Mouse (Mus musculus): ENCODE data around the gene Bri3bp. TPM values are rescaled to one million over a fixed set of nuclear protein-coding genes. Genes with fewer than 3 reads are reported as not detected.

The Bri3bp gene
- polyA plus RNA-seq, 1 experiment from 2014 or later: 37.8 TPM

DNA sequence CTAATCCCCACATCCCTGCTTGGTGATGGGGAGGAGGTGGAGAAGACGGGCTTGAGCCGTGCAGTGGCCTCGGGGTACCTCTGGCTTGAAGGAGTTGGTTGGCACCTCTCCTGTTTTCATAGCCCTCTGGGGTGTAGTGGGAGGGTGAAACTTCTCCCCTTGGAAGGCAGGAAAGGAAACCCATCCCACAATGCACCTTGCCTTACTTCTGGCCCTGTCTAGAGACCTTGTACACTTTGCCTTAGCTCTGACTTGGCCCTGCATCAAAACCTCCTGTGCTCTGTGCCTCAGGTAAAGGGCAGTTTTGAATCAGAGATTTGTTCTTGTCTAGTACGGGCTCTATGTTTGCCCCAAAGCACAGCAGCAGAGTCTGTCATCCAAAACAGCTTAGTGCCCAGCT, 29.3 kb downstream of the Bri3bp start:
- Histone ChIP-seq H3K4me1 (ENCODE audit: control insufficient read depth, insufficient read depth, low read length) (no peaks in the 10 kb centered on the region), H3K9ac (replicated peaks; ENCODE audit: low read length) (no peak overlapping the region), H3K4me3 (replicated peaks; ENCODE audit: low read depth, low read length) (no peak overlapping the region), H3K27me3 (ENCODE audit: control insufficient read depth, insufficient read depth, low read length) (no peaks in the 10 kb centered on the region), H3K27ac (replicated peaks; ENCODE audit: low read depth, low read length) (no peak overlapping the region), H3K36me3 (ENCODE audit: control insufficient read depth, insufficient read depth, low read length) (no peaks in the 10 kb centered on the region), H3K9me3 (ENCODE audit: control insufficient read depth, low read length) (no peaks in the 10 kb centered on the region), H3K4me2 (ENCODE audit: low read length) (no peak overlapping the region)
- 84% methylated on average over 4 of the region's 4 CpGs for WGBS
- DNase-seq (no peak), ATAC-seq (ENCODE audit: low FRiP score, low TSS enrichment) (no peak)

DNA sequence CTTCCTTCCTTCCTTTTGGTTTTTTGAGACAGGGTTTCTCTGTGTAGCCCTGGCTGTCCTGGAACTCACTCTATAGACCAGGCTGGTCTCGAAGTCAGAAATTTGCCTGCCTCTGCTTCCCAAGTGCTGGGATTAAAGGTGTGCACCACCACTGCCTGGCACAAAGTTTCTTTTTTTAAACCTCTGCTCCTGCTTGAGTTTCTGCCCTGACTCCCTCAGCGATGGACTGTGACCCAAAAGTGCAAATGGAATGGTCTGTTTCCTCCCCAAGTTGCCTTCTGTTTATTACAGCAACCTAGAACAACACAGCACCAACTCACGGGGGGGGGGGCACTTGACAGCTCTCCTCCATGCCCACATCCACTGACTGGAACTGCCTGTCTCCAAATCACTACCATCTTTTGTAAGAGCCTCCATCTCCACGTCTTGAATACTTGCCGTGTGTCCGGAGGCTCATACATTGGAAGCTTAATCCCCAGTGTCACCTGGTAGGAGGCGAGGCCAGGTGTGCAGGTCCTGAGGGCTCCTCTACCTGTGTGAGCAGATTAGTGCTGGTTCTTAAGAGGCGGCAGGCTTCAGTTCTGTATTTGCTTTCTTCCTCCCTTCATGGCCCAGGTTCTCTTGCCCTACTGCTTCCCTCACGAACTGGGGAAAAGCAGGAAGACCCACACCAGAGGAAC, 31.6 kb downstream of the Bri3bp start:
- DNase-seq (no peak), ATAC-seq (ENCODE audit: low FRiP score, low TSS enrichment) (no peak)
- no peaks in the 10 kb centered on the region for H3K27me3 ChIP-seq (ENCODE audit: control insufficient read depth, insufficient read depth, low read length)
- H3K9me3 ChIP-seq (ENCODE audit: control insufficient read depth, low read length): no peaks in the 10 kb centered on the region
- no peak overlapping the region for H3K9ac ChIP-seq (replicated peaks; ENCODE audit: low read length)
- H3K4me2 ChIP-seq (ENCODE audit: low read length): no peak overlapping the region
- WGBS: 78% methylated on average over 9 of the region's 9 CpGs
- no peak overlapping the region for H3K4me3 ChIP-seq (replicated peaks; ENCODE audit: low read depth, low read length)
- no peak overlapping the region for H3K27ac ChIP-seq (replicated peaks; ENCODE audit: low read depth, low read length)
- H3K4me1 ChIP-seq (ENCODE audit: control insufficient read depth, insufficient read depth, low read length): peaks cover 19% of the 10 kb centered on the region
- H3K36me3 ChIP-seq (ENCODE audit: control insufficient read depth, insufficient read depth, low read length): no peaks in the 10 kb centered on the region

DNA sequence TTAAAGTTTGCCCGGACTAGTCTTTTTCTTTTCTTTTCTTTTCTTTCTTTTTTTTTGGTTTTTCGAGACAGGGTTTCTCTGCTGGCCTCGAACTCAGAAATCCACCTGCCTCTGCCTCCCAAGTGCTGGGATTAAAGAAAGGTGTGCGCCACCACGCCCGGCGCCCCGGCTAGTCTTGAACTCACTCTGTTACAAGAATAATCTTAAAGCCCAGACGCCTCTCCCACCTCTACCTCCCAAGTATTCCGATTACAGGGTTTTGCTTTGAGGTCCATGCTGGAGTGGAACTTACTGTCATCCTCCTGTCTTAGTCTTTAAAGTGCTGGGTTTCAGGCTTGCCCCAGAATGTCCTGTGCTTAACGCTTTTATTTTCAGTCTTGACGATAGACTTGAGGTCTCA, 33.7 kb downstream of the Bri3bp start:
- DNase-seq: no peak
- peaks cover 24% of the 10 kb centered on the region for H3K4me1 ChIP-seq (ENCODE audit: control insufficient read depth, insufficient read depth, low read length)
- 0 out of 2 replicates have a peak overlapping the region, but pooled peaks have one; percentile 82 for H3K27ac ChIP-seq (replicated peaks; ENCODE audit: low read depth, low read length)
- no peaks in the 10 kb centered on the region for H3K9me3 ChIP-seq (ENCODE audit: control insufficient read depth, low read length)
- H3K4me2 ChIP-seq (ENCODE audit: low read length): peak overlapping the region; percentile 91
- no peak for ATAC-seq (ENCODE audit: low FRiP score, low TSS enrichment)
- H3K36me3 ChIP-seq (ENCODE audit: control insufficient read depth, insufficient read depth, low read length): no peaks in the 10 kb centered on the region
- H3K9ac ChIP-seq (replicated peaks; ENCODE audit: low read length): peak overlapping the region; percentile 75; the same call in 1 of the 2 replicates
- peak overlapping the region; percentile 78 for H3K4me3 ChIP-seq (replicated peaks; ENCODE audit: low read depth, low read length)
- 65% methylated on average over 12 of the region's 12 CpGs for WGBS
- H3K27me3 ChIP-seq (ENCODE audit: control insufficient read depth, insufficient read depth, low read length): no peaks in the 10 kb centered on the region

DNA sequence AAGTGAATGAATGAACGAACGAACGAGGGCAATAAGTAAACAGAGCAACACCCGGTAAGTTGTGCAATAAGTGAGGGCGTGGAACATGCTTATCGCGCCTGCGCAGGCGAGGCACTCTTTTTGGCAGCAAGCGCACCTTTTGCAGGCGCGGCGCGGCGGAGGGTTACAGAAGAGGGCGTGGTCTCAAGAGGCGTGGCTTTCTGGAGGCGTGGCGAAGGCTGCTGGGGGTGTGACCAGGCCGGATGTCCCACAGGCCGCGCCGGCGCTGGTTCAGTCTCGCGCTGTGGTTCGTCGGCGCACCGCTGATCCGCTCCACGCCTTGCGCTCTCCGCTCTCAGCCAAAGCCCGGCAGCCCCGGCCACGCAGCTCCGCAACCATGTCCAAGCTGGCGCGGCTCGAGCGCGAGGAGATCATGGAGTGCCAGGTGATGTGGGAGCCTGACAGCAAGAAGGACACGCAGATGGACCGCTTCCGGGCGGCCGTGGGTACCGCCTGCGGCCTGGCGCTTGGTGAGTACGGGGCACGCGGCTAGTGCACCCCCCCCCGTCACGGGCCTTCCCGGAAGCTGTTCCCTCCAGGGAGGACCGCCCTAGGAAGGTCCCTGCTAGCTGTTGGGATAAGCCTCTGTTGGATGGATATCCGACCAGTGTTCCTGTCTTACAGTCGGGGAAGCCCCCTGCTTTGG, 34.4 kb downstream of the Bri3bp start, which contains the start of gene Aacs:
Aacs (plus strand) TSS at position 214 of the 685 bp plus-strand sequence.
- no peaks in the 10 kb centered on the region for H3K27me3 ChIP-seq (ENCODE audit: control insufficient read depth, insufficient read depth, low read length)
- under 1% methylated on average over 59 of the region's 60 CpGs for WGBS

DNA sequence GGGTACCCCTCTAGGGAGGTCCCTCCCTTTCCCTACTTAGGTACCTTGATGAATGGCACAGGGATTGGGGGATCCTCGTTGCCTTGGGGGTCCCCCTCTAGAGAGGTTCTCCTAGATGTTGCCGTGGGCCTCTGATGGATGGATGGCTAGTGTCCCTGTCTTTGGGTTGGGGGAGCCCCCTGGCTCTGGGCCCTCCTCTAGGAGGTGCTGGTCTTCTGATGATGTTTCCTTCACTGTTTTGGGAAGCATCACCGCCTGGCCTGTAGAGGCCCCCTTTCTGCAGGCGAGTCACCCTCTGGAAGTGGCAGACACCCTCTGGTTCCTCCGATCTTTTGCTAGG, 34.9 kb downstream of the Bri3bp start:
- WGBS: 10% methylated on average over 5 of the region's 5 CpGs
- H3K9me3 ChIP-seq (ENCODE audit: control insufficient read depth, low read length): no peaks in the 10 kb centered on the region
- DNase-seq (peak; percentile 26), ATAC-seq (ENCODE audit: low FRiP score, low TSS enrichment) (no peak; the same call in 1 of the 2 replicates)
- H3K4me2 ChIP-seq (ENCODE audit: low read length): peak overlapping the region; percentile 91
- no peaks in the 10 kb centered on the region for H3K27me3 ChIP-seq (ENCODE audit: control insufficient read depth, insufficient read depth, low read length)
- H3K9ac ChIP-seq (replicated peaks; ENCODE audit: low read length): peak overlapping the region; percentile 75
- peaks cover 24% of the 10 kb centered on the region for H3K4me1 ChIP-seq (ENCODE audit: control insufficient read depth, insufficient read depth, low read length)
- H3K4me3 ChIP-seq (replicated peaks; ENCODE audit: low read depth, low read length): peak overlapping the region; percentile 78
- no peaks in the 10 kb centered on the region for H3K36me3 ChIP-seq (ENCODE audit: control insufficient read depth, insufficient read depth, low read length)
- peak overlapping the region; percentile 82 for H3K27ac ChIP-seq (replicated peaks; ENCODE audit: low read depth, low read length)

More for the DNA sequence above, 34.4 kb downstream of the Bri3bp start, which contains the start of gene Aacs:
- ATAC-seq (ENCODE audit: low FRiP score, low TSS enrichment) (peak; percentile 91), DNase-seq (peak; percentile 97)
- H3K9me3 ChIP-seq (ENCODE audit: control insufficient read depth, low read length): no peaks in the 10 kb centered on the region
- H3K27ac ChIP-seq (replicated peaks; ENCODE audit: low read depth, low read length): peak within 1 kb of the TSS; percentile 82
- H3K9ac ChIP-seq (replicated peaks; ENCODE audit: low read length): peak within 1 kb of the TSS; percentile 75
- peak within 1 kb of the TSS; percentile 91 for H3K4me2 ChIP-seq (ENCODE audit: low read length)
- H3K4me3 ChIP-seq (replicated peaks; ENCODE audit: low read depth, low read length): peak within 1 kb of the TSS; percentile 78
- H3K4me1 ChIP-seq (ENCODE audit: control insufficient read depth, insufficient read depth, low read length): peaks cover 24% of the 10 kb centered on the region
- no peaks in the 10 kb centered on the region for H3K36me3 ChIP-seq (ENCODE audit: control insufficient read depth, insufficient read depth, low read length)

DNA sequence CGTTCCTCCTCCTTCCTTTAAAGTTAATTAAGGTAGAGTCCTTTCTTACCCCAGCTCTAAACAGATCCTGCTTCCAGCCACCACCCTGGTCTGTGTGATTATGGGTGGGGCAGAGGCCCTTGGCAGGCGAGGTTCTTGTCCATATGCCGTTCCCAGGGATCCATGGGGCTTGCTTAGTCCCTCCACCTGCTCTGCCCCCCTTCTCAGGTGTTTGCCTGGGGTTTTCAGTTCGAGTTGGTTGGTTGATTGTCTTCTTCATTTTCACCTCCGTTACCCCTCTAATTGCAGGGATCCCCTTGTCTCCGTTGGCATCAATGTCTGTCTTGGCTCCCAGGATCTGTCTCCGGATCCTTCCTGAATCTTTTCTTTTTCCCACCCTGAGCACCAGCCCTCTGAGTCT, 35.4 kb downstream of the Bri3bp start:
- H3K27ac ChIP-seq (replicated peaks; ENCODE audit: low read depth, low read length): no peak overlapping the region

DNA sequence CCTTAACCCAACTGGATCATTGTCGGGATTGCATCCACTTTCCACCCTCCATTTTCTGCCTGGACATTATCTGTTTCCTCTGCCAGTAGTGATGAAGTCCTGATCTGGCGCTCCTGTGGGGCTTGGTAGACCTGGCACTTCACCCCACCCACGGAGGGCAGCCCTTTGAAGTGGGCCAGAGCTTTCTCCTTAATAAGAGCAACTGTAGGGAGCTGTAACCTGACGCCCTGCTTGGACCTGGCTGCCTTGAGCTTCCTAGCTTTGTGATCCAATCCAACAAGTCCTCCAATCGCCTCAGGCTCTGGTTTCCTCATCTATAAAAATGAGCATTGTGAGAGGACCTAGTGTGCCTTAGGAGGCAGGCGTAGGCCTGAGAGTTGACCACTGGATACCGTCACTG, 36.2 kb downstream of the Bri3bp start:
- Histone ChIP-seq H3K27me3 (ENCODE audit: control insufficient read depth, insufficient read depth, low read length) (no peaks in the 10 kb centered on the region), H3K36me3 (ENCODE audit: control insufficient read depth, insufficient read depth, low read length) (peaks cover under 1% of the 10 kb centered on the region; the same call in 1 of the 2 replicates), H3K4me3 (replicated peaks; ENCODE audit: low read depth, low read length) (peak overlapping the region; percentile 78), H3K4me2 (ENCODE audit: low read length) (peak overlapping the region; percentile 91), H3K27ac (replicated peaks; ENCODE audit: low read depth, low read length) (no peak overlapping the region), H3K4me1 (ENCODE audit: control insufficient read depth, insufficient read depth, low read length) (peaks cover 24% of the 10 kb centered on the region), H3K9me3 (ENCODE audit: control insufficient read depth, low read length) (no peaks in the 10 kb centered on the region), H3K9ac (replicated peaks; ENCODE audit: low read length) (no peak overlapping the region; the same call in 1 of the 2 replicates)
- ATAC-seq (ENCODE audit: low FRiP score, low TSS enrichment) (no peak), DNase-seq (no peak)
- 73% methylated on average over 7 of the region's 7 CpGs for WGBS

More for the DNA sequence above, 35.4 kb downstream of the Bri3bp start:
- Histone ChIP-seq H3K36me3 (ENCODE audit: control insufficient read depth, insufficient read depth, low read length) (no peaks in the 10 kb centered on the region), H3K4me3 (replicated peaks; ENCODE audit: low read depth, low read length) (peak overlapping the region; percentile 78), H3K9me3 (ENCODE audit: control insufficient read depth, low read length) (no peaks in the 10 kb centered on the region), H3K9ac (replicated peaks; ENCODE audit: low read length) (peak overlapping the region; percentile 75; the same call in 1 of the 2 replicates), H3K27me3 (ENCODE audit: control insufficient read depth, insufficient read depth, low read length) (no peaks in the 10 kb centered on the region), H3K4me1 (ENCODE audit: control insufficient read depth, insufficient read depth, low read length) (peaks cover 24% of the 10 kb centered on the region), H3K4me2 (ENCODE audit: low read length) (peak overlapping the region; percentile 91)
- DNase-seq (no peak), ATAC-seq (ENCODE audit: low FRiP score, low TSS enrichment) (no peak)
- 70% methylated on average over 7 of the region's 7 CpGs for WGBS

DNA sequence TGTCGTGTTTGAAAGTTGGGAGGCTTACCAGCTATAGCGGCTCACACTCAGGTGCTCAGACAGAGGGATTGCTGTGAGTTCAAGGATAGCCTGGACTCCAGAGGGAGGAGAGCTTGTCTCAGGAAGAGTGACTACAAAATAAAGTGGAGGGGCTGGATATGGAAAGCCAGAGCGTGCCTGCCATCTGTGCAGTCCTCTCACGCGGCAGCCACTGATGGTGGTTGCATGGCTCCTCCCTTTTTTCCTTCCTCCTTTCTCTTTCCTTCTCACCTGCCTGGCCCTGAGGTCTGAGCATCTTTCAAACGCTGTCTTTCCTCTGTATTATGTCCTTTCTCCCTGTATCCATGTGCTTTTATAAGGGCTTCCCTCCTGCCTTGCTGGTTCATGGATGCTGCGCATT, 36.7 kb downstream of the Bri3bp start:
- DNase-seq: no peak
- no peak overlapping the region for H3K27ac ChIP-seq (replicated peaks; ENCODE audit: low read depth, low read length)
- no peaks in the 10 kb centered on the region for H3K27me3 ChIP-seq (ENCODE audit: control insufficient read depth, insufficient read depth, low read length)
- peaks cover 24% of the 10 kb centered on the region for H3K4me1 ChIP-seq (ENCODE audit: control insufficient read depth, insufficient read depth, low read length)
- H3K9me3 ChIP-seq (ENCODE audit: control insufficient read depth, low read length): no peaks in the 10 kb centered on the region
- peaks cover 5% of the 10 kb centered on the region for H3K36me3 ChIP-seq (ENCODE audit: control insufficient read depth, insufficient read depth, low read length)
- no peak overlapping the region for H3K4me3 ChIP-seq (replicated peaks; ENCODE audit: low read depth, low read length)
- ATAC-seq (ENCODE audit: low FRiP score, low TSS enrichment): no peak
- WGBS: 86% methylated on average over 7 of the region's 7 CpGs
- no peak overlapping the region for H3K9ac ChIP-seq (replicated peaks; ENCODE audit: low read length)
- peak overlapping the region; percentile 91 for H3K4me2 ChIP-seq (ENCODE audit: low read length)

Measured in midbrain, embryonic 14.5 days (tissue).